Mouse (Mus musculus) right cerebral cortex, postnatal 4 days (tissue): ENCODE data around the gene Osgepl1.
"Not testable (repeated sequence)": the region's sequence is repeated elsewhere in the genome, so short reads cannot be mapped to it uniquely, and the experiment has no call there.

Experiments used
- DNase-seq: peaks from one replicate; pipeline ENCODE4 v3.0.0-alpha.2; 2022

Osgepl1 gene

DNA sequence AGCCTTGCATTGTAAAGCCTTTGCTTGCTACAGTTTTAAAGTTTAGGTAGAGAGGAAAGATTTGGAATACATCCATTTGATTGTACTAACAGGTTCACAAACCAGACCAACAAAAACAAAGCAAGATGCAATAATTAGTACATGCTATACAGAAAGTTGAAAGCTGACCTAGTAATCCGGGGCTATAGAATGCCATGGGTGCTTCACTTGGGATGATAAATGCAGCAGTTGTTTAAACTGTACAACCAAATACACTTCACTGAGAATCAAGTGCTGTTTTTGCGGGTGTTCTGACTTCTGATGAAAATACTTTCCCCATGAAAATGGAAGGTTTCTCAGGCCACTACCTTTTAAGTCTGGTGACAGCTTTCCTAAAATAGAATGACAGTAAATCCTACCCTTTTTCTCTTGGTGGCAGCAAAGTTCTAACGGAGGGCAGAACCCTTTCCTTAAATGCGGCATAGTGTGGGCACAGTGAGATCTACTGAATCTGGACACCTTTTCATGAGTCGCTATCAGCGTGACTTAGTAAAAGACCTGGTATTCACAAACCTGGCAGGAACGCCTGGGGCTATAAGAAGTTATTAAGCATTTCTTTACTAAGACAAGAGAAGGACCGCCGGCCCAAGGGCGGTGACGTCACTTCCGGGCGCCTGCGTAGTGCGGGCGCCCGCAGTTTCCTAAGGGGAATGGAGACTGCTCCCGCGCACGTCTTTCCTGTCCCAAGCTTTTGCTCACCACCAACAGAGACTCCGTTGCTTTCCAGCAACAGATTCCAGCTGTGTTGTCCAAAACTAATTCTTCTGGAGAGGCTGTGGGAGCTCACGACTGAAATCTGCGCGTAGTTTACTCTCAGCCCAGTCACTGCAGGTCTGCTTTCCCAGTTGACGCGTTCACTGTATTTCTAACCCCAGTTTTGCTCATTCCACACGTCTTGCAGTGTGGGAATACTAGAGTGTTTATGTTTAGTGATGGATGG, at the start of gene Osgepl1:
Gene Osgepl1, plus strand, starts transcription at position 636 of the 979 bp plus-strand sequence.
- peak; percentile 85 for DNase-seq

DNA sequence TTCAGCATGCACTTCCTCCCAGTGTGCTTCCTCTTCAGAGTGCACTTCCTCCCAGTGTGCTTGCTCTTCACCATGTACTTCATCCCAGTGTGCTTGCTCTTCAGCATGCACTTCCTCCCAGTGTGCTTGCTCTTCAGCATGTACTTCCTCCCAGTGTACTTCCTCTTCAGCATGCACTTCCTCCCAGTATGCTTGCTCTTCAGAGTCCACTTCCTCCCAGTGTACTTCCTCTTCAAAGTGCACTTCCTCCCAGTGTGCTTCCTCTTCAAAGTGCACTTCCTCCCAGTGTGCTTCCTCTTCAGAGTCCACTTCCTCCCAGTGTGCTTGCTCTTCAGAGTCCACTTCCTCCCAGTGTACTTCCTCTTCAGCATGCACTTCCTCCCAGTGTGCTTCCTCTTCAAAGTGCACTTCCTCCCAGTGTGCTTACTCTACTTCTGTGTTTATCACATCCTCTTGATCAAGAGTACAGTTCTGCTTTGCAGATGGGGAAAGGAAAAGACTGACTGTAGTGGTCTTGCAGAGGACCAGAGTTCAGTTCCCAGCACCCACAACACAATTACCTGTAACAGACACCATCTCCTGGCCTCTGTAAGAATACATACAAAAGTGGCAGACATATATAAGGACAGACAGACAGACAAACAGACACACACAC, 48.3 kb upstream of the Osgepl1 start:
- DNase-seq = not testable (repeated sequence)

DNA sequence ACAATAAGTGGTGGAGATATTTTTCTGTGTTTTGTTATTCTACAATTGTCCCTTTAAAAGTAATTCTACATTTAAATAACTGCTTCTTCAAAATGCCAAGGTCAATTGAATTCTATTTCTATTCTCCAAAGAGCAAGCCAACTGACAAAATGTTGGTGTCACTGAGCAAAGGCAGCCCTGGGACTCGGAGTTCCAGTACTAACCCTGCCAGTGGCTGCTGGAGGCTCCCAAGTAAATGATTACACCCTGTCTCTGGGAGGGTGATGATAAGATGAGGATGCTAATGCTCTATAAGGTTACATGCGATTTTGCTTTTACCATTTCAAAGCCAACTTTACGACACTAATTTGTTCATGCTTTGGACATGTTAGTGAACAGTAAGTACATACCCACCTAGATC, 43.5 kb upstream of the Osgepl1 start:
- DNase-seq = no peak

DNA sequence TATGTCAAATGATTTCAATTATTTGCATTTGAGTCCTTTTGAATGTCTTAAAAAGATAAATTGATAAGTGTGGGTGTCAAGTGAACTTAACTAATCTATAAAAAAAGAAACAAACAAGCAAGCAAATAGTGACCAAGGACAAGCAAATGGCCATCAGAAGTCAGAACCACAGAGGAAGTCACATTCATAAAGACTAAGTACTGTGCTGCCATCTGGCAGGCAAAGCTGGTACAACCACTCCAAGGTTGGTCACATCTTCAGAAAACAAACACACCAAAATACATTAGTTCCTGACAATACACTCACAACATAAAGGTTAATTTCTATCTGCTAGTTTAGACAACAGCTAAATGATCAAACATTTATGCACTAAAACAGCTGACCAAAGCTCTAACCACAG, 40.8 kb upstream of the Osgepl1 start:
- peak; percentile 51 for DNase-seq

DNA sequence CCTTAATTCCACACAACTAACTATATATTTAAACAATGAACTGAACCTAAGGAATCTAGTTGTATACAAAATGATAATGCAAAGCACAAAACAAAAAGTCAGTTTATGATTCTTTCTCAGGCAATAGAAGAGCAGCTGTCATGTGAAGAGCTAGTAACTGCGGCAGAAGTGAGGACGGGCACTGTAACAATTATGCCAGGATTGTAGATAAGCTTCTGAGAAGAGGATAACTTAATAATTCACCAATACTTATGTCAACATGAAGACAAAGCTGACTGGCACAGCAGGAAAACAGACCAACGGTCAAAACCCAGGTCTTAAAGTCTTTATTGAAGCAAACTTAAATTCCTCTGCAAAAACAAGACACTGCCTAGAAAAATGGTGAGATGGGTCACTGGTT, 22.2 kb upstream of the Osgepl1 start:
- no peak for DNase-seq

DNA sequence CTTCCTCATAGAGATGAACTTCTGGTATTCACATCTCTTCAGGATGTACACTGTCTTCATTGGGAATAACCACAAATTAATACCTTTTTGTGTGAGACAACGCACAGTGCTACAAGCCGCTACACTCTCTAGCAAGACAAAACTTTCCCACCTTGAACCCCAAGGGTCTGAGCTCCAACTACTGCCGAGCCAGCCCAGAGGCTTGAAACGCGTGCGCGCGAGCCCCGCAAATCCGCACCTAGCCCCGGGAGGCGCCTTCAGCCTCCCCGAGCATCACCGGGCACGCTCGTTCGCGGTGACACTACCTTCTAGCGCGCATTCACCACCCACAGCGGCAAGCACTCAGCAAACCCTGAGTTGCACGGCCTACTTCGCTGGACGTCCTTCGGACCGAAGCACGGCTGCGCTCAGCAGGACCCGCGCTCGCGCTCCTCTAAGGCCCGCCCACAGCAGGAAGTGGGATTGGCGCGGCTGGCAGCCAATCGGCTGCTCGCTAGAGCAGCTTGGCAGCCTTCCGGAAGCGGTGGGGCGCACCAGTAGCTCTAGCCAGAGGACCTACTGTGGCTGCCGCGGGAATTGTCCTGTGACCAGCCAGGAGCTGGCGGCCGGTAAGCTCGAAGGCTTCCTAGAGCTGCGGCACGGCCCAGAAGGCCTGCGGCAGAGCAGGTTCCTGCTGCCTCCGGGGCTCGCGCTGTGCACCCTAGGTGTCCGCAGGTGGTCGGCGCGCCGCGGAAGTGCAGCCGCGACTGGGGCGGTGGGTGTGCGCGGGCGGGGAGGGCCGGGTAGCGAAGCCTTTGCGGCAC, 16.6 kb upstream of the Osgepl1 start, which contains the start of the genes Pms1, Ormdl1 and Gm28778:
Gene Pms1, minus strand, starts transcription at position 438 of the 803 bp plus-strand sequence.
Gene Ormdl1, plus strand, starts transcription at position 515 of the 803 bp plus-strand sequence.
Gene Gm28778, plus strand, starts transcription at position 531 of the 803 bp plus-strand sequence.
- peak; percentile 95 for DNase-seq

DNA sequence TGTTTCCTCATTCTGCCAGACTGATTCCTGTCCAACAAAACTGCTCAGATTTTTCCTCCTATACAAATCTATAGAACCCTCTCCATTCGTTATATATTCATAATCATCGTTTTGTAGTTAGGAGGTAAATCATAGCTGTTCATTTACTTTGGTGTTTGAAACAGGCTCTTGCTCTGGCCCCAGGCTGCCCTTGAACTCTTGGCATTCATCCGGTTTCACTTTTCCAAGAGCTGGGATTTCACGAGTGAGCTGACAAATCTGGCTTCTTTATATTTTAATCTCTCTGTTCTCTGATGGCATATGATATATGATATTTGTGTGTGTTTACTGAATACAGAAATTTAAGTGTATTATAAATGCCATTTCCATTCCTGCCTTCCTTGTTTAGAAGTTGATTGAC, 12.9 kb upstream of the Osgepl1 start:
- no peak for DNase-seq

DNA sequence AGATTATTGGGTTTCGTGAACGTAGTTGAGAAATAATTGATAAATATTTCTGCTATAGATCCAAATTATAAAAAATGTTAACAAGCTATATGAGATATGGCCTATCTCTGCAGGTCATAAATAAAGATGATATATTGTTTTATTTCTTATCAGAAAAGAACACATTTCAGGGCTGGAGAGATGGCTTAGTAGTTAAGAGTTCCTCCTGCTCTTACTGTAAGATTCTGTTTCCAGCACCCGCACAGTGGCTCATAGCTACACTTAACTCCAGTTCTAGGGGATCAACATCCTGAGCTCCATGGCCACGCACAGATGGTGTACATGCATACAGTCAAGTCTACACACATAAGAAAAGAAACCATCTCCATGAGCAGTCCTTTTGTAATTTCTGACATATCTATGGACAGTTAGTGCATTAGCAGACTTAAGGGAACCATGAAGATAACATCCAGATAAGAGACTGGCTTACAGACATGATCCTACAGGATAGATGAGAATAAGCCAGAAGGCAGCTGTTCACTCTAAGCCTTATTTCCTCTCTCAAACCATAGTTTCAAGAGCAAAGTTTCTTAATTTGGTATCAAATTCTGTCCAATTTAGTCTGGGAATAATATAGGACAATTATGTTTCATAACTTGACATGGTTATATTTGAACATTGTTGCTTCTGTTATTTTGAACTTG, 8.4 kb downstream of the Osgepl1 start:
- DNase-seq = no peak

DNA sequence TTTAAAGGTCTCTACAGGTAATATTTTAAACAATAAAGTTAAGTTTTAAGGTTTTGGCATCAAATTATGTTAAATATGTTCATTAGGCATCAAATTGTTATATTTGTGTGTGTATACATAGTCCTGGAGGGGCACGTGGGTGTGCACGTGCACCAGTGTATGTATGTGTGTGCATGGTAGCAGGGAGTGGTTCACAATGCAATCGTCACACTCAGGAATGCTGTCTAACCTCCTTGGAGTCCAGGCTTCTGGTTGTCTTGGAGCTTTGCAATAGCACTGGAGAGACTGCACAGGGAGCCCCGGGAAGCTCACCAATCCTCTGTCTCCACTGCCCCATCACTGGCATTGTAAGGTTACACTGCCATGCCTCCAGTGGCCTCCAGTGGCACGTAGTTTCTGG, 9.8 kb downstream of the Osgepl1 start:
- no peak for DNase-seq

DNA sequence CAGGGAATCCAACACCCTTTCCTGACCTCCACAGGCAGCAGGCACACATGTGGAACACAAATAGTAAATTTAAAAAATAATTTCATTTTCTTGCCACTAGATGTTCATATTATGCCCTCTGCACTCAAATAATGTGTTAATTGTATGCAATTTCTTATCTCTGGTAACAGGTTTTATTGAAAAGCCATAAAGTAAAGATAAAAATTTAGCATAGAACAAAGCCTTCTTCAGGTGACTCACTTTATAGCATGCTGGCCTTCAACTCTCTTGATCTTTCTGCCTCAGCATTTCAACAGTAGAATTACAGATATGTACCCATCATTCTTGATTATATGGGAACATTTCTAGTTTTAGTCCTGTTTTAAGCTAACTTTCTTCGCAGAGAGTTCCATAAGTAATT, 10.9 kb downstream of the Osgepl1 start:
- no peak for DNase-seq

DNA sequence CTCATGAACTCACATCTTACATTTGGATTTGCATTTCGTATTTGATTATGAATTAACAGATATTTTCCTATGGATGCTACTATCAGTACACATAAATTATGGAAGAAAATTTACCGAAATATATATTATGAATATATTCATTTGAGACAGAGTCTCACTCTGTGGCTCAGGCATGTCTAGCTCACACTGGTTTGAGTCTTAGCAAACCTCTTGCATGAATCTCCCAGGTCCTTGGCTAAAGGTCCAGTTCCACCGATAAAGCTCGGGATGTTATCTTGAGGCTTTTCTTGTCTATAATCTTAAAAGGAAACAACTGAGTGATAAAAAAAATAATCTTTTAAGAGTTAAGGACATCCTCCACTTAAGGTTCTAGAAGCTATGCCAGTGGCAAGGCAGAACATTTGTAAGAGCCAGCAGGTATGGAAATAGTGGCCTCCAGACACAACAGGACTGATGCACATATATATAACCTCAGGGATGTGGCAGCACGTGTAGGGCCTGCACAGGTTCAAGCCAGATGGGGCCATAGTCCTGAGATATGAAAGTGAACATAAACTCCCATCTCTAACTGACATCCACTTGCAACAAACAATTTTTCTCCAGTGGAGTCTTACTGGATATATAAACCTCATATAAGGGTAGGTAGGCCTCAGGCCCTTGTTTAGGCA, 11.5 kb downstream of the Osgepl1 start:
- DNase-seq = no peak

DNA sequence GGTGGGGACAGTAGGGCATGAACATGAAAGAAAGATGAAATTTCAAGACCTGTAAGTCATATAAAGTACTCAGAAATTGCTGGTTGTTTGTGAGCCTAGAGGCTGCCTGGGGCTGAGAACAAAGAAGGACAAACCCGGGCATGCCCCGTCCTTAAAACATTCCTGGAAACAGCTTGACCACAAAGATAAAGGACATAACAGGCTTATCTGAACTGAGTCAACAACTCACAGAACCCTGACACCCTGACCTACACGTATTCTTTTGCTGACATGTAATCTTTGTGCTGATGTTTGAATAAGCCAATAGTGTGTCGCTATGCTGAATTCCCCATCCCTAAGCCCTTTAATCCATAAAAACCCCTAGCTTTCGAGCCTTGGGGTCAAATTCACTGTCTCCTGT, 20.1 kb downstream of the Osgepl1 start:
- DNase-seq = not testable (repeated sequence)

DNA sequence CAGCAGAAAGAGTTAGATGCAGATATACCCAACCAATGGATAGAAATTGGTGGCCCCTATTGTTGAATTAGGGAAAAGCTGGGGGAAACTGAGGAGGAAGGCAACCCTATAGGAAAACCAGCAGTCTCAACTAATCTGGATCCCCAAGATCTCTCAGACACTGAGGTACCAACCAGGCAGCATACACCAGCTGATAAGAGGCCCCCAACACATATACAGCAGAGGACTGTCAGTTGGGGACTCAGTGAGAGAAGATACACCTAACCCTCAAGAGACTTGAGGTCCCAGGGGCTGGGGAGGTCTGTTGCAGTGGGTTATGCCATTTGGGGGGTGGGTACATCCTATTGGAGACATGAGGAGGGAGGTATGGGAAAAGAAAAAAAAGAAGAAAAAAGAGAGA, 22.0 kb downstream of the Osgepl1 start:
- DNase-seq = no peak

DNA sequence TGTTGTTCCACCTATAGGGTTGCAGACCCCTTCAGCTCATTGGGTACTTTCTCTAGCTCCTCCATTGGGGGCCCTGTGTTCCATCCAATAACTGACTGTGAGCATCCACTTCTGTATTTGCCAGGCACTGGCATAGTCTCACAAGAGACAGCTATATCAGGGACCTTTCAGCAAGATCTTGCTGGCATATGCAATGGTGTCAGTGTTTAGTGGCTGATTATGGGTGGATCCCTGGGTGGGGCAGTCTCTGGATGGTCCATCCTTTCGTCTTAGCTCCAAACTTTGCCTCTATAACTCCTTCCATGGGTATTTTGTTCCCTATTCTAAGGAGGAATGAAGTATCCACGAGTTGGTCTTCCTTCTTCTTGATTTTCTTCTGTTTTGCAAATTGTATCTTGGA, 24.0 kb downstream of the Osgepl1 start:
- DNase-seq = not testable (repeated sequence)

DNA sequence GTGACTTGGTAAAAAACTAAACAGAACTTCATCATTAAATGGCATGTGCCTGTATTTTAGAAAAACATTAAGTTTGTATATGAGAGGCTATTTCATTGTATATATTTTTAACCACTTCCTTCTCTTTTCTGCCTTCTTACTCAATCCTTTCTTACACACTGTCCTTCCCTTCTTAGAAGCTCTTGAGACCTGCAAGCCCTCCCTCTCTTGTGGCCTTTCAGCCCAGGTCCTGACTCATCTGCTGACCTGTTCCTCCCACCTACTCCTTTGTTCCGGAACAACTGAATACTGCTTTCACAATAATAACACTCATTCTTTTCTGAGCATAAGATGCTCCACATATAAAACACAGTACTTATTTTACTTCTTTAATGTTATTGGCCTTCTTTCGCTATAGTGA, 27.6 kb downstream of the Osgepl1 start:
- DNase-seq = no peak

DNA sequence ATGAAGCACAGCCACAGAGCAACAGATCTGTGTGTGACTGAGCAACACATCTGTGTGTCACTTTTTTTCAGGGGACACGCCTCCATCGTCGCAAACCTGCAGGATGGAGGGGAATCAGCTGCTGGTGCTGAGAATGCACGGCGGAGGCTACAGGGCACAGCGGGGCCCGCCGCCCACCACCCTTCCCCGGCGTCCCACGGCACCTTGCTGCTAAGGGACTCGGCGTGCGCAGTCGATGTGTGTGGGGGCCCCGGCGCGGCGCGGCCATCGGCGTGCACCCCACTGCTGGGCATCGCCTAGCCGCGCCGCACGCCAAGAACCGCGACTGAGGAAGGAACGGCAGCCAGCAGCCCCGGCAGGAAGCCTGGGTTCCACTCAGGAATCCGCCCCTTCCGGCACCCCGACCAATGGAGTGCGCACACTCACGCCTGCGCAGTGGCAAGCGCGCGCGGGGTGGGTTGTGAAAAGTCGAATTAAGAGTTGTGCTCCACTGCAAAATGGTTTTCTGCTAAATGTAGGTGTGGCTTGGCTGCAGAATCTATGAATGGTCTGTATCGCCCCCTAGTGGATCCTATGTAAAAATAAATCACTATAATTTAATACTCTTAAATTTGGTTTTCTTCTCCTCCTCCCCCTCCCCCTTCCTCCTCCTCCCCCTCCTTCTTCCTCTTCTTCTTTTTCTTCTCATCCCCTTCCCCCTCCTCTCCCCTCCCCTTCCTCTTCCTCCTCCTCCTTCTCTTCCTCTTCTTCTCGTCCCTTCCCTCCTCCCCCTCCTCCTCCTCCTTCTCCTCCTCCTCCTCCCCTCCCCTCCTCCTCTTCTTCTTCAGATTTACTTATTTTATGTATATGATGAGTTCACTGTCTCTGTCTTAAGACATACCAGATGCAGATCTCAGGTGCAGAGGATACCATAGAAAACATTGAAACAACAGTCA, 39.2 kb downstream of the Osgepl1 start, which contains the start of the genes Asdurf, Gm28551 and Asnsd1:
Gene Asdurf, minus strand, starts transcription at position 293 of the 935 bp plus-strand sequence.
Gene Gm28551, minus strand, starts transcription at position 341 of the 935 bp plus-strand sequence.
Gene Asnsd1, minus strand, starts transcription at position 426 of the 935 bp plus-strand sequence.
- peak; percentile 96 for DNase-seq

DNA sequence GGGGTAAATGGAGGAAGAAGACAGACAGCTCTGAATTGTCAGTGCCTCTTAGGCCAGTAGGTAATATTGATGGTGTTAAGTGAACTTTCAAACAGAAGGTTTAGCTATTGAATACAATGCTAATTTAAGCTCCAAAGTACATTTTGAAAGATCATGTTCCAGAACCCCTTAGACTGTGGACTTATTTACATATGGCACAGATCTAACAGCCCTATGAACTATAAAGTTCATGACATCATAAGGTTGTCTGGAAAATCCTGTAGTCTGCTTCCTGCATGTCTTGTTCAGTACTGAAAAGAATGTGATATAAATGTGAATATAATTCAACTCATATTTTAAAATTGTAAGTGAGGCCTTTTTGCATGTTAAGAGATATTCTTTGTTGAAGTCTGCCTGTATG, 45.6 kb downstream of the Osgepl1 start:
- DNase-seq = no peak
